32 mouse cellular contexts compared by ENCODE assay signal in the genomic region with DNA sequence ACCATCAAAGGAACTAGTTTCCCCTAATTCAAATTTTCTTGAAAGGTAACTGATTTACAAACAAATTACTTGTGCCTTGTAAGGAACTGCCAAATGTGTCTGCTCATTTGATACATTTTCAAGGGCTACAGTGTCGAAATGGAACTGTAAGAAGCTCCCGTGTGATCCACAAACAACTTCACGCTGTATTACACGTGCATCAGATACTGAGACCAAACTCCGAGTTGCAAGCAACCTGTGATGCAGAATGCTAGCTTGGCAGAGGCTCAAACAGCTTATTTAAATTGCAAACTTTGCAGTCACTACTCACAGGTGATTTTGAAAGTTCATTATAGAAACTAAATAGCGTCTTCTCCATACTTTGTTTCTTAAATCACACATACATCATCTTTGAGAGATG. TPM values are rescaled to one million over a fixed set of nuclear protein-coding genes. Genes with fewer than 3 reads are reported as not detected.
DNase-seq lines count a peak whose midpoint lies in the region; ATAC-seq and TF ChIP-seq lines count a peak whose summit lies in the region.
"Had no signal": no experiment of that assay in that cellular context is flagged by ENCODE, and none has a peak within 500 bp of the region (broad histone marks: within the 10 kb centered on the region; RNA-seq: fewer than 3 reads in every experiment).

No protein-coding gene starts in this region.

- no peak overlapping the region for H3K9ac ChIP-seq in forebrain, embryonic 13.5 days
- H3K9ac ChIP-seq in forebrain, embryonic 15.5 days (replicated peaks) = no peak overlapping the region
- H3K9ac ChIP-seq in heart, embryonic 13.5 days = peak overlapping the region; percentile 21; the same call in 1 of the 2 replicates
- no peak overlapping the region for H3K9ac ChIP-seq in heart, embryonic 11.5 days (ENCODE audit: low read depth, low read length)
- no peak overlapping the region for H3K9ac ChIP-seq in hindbrain, postnatal 0 days (replicated peaks; ENCODE audit: low read length)
- H3K9ac ChIP-seq in kidney, embryonic 15.5 days = no peak overlapping the region
- no peak overlapping the region for H3K9ac ChIP-seq in kidney, embryonic 14.5 days (ENCODE audit: low read depth, low read length)
- H3K9ac ChIP-seq: forebrain, embryonic 12.5 days; hindbrain, embryonic 14.5 days; liver, embryonic 12.5 days; liver, postnatal 0 days; midbrain, embryonic 12.5 days; neural tube, embryonic 12.5 days had no signal

- no peak for TF ChIP-seq CTCF in hindbrain, postnatal 0 days (IDR thresholded peaks at IDR 0.05; ENCODE audit: low read depth)

- WGBS in forebrain, embryonic 13.5 days = 63% methylated on average over 6 of the region's 6 CpGs
- WGBS in forebrain, embryonic 15.5 days = 42% methylated on average over 6 of the region's 6 CpGs
- 51% methylated on average over 6 of the region's 6 CpGs for WGBS in heart, embryonic 13.5 days
- 76% methylated on average over 6 of the region's 6 CpGs for WGBS in heart, embryonic 11.5 days (ENCODE audit: insufficient replicate concordance)
- 77% methylated on average over 6 of the region's 6 CpGs for WGBS in hindbrain, embryonic 10.5 days
- 42% methylated on average over 6 of the region's 6 CpGs for WGBS in hindbrain, postnatal 0 days
- 63% methylated on average over 6 of the region's 6 CpGs for WGBS in kidney, embryonic 15.5 days
- 67% methylated on average over 6 of the region's 6 CpGs for WGBS in kidney, embryonic 14.5 days

- DNase-seq in hindbrain, embryonic 10.5 days (ENCODE audit: low spot score) = no peak
- no peak for DNase-seq in hindbrain, postnatal 0 days (ENCODE audit: low spot score)
- DNase-seq: adrenal gland, adult 2 months; adrenal gland, postnatal 36 days; cerebellum, adult 18-20 months; cerebellum, postnatal 10 days; gastrocnemius, postnatal 36 days; heart, postnatal 36 days; left cerebral cortex, postnatal 4 days; liver, postnatal 0 days; lung, postnatal 4 days; right cerebral cortex, postnatal 4 days; thymus, adult 18-20 months; thymus, postnatal 25 days had no signal

- H3K27me3 ChIP-seq in forebrain, embryonic 13.5 days = no peaks in the 10 kb centered on the region
- no peaks in the 10 kb centered on the region for H3K27me3 ChIP-seq in forebrain, embryonic 15.5 days
- no peaks in the 10 kb centered on the region for H3K27me3 ChIP-seq in heart, embryonic 13.5 days (replicated peaks)
- no peaks in the 10 kb centered on the region for H3K27me3 ChIP-seq in heart, embryonic 11.5 days (ENCODE audit: control insufficient read depth, insufficient read depth, low read length)
- H3K27me3 ChIP-seq in hindbrain, embryonic 10.5 days (ENCODE audit: insufficient read depth, poor library complexity, severe bottlenecking) = no peaks in the 10 kb centered on the region
- H3K27me3 ChIP-seq in hindbrain, postnatal 0 days (ENCODE audit: insufficient read depth, low read length) = no peaks in the 10 kb centered on the region
- no peaks in the 10 kb centered on the region for H3K27me3 ChIP-seq in kidney, embryonic 15.5 days
- no peaks in the 10 kb centered on the region for H3K27me3 ChIP-seq in kidney, embryonic 14.5 days (ENCODE audit: control insufficient read depth, insufficient read depth, low read length)
- H3K27me3 ChIP-seq: CH12.LX; forebrain, embryonic 12.5 days; liver, embryonic 12.5 days; megakaryocyte, embryonic 14.5 days; midbrain, embryonic 12.5 days; neural tube, embryonic 12.5 days had no signal

- no peak overlapping the region for H3K4me2 ChIP-seq in forebrain, embryonic 13.5 days
- no peak overlapping the region for H3K4me2 ChIP-seq in forebrain, embryonic 15.5 days (replicated peaks)
- peak overlapping the region; percentile 21 for H3K4me2 ChIP-seq in heart, embryonic 13.5 days
- no peak overlapping the region for H3K4me2 ChIP-seq in heart, embryonic 11.5 days
- H3K4me2 ChIP-seq in hindbrain, postnatal 0 days (ENCODE audit: low read depth, low read length) = no peak overlapping the region
- H3K4me2 ChIP-seq in kidney, embryonic 15.5 days = no peak overlapping the region
- no peak overlapping the region for H3K4me2 ChIP-seq in kidney, embryonic 14.5 days (replicated peaks; ENCODE audit: low read depth, low read length)
- H3K4me2 ChIP-seq: forebrain, embryonic 12.5 days; hindbrain, embryonic 14.5 days; liver, embryonic 12.5 days; midbrain, embryonic 12.5 days; neural tube, embryonic 12.5 days had no signal

- H3K4me1 ChIP-seq in forebrain, embryonic 13.5 days = peaks cover 68% of the 10 kb centered on the region
- H3K4me1 ChIP-seq in forebrain, embryonic 15.5 days = peaks cover 62% of the 10 kb centered on the region
- peaks cover 71% of the 10 kb centered on the region for H3K4me1 ChIP-seq in heart, embryonic 13.5 days
- peaks cover 45% of the 10 kb centered on the region for H3K4me1 ChIP-seq in heart, embryonic 11.5 days (ENCODE audit: control insufficient read depth, insufficient read depth, low read length)
- H3K4me1 ChIP-seq in hindbrain, embryonic 10.5 days (replicated peaks) = peaks cover 74% of the 10 kb centered on the region
- peaks cover 3% of the 10 kb centered on the region; the same call in 1 of the 2 replicates for H3K4me1 ChIP-seq in hindbrain, postnatal 0 days (ENCODE audit: insufficient read depth, low read length)
- peaks cover 18% of the 10 kb centered on the region for H3K4me1 ChIP-seq in kidney, embryonic 15.5 days
- peaks cover 12% of the 10 kb centered on the region for H3K4me1 ChIP-seq in kidney, embryonic 14.5 days (ENCODE audit: control insufficient read depth, insufficient read depth, low read length)

- H3K36me3 ChIP-seq in forebrain, embryonic 13.5 days (ENCODE audit: poor library complexity, severe bottlenecking) = peaks cover 10% of the 10 kb centered on the region; the same call in 1 of the 2 replicates
- H3K36me3 ChIP-seq in forebrain, embryonic 15.5 days = no peaks in the 10 kb centered on the region
- no peaks in the 10 kb centered on the region for H3K36me3 ChIP-seq in heart, embryonic 13.5 days
- H3K36me3 ChIP-seq in heart, embryonic 11.5 days (ENCODE audit: control insufficient read depth, insufficient read depth, low read length) = no peaks in the 10 kb centered on the region
- H3K36me3 ChIP-seq in hindbrain, embryonic 10.5 days = peaks cover 29% of the 10 kb centered on the region
- H3K36me3 ChIP-seq in hindbrain, postnatal 0 days (ENCODE audit: insufficient read depth, low read length) = no peaks in the 10 kb centered on the region
- no peaks in the 10 kb centered on the region for H3K36me3 ChIP-seq in kidney, embryonic 15.5 days
- H3K36me3 ChIP-seq in kidney, embryonic 14.5 days (ENCODE audit: control insufficient read depth, insufficient read depth, low read length) = no peaks in the 10 kb centered on the region; the same call in 1 of the 2 replicates
- H3K36me3 ChIP-seq: forebrain, embryonic 12.5 days; neural tube, embryonic 12.5 days had no signal

- H3K9me3 ChIP-seq in forebrain, embryonic 13.5 days (replicated peaks) = no peaks in the 10 kb centered on the region
- H3K9me3 ChIP-seq in forebrain, embryonic 15.5 days = no peaks in the 10 kb centered on the region
- no peaks in the 10 kb centered on the region for H3K9me3 ChIP-seq in heart, embryonic 13.5 days
- no peaks in the 10 kb centered on the region for H3K9me3 ChIP-seq in heart, embryonic 11.5 days (replicated peaks; ENCODE audit: control insufficient read depth, low read length)
- H3K9me3 ChIP-seq in hindbrain, embryonic 10.5 days = no peaks in the 10 kb centered on the region
- no peaks in the 10 kb centered on the region for H3K9me3 ChIP-seq in hindbrain, postnatal 0 days (ENCODE audit: low read length)
- no peaks in the 10 kb centered on the region for H3K9me3 ChIP-seq in kidney, embryonic 15.5 days (replicated peaks)
- H3K9me3 ChIP-seq in kidney, embryonic 14.5 days (ENCODE audit: control insufficient read depth, low read length) = no peaks in the 10 kb centered on the region
- H3K9me3 ChIP-seq: forebrain, embryonic 12.5 days; liver, embryonic 12.5 days; megakaryocyte, embryonic 14.5 days; midbrain, embryonic 12.5 days; neural tube, embryonic 12.5 days had no signal

- H3K4me3 ChIP-seq in forebrain, embryonic 13.5 days = no peak overlapping the region
- no peak overlapping the region for H3K4me3 ChIP-seq in forebrain, embryonic 15.5 days
- no peak overlapping the region for H3K4me3 ChIP-seq in heart, embryonic 13.5 days
- no peak overlapping the region for H3K4me3 ChIP-seq in heart, embryonic 11.5 days (ENCODE audit: low read depth, low read length)
- no peak overlapping the region for H3K4me3 ChIP-seq in hindbrain, embryonic 10.5 days
- H3K4me3 ChIP-seq in hindbrain, postnatal 0 days (ENCODE audit: low read length) = no peak overlapping the region
- no peak overlapping the region for H3K4me3 ChIP-seq in kidney, embryonic 15.5 days (replicated peaks)
- H3K4me3 ChIP-seq in kidney, embryonic 14.5 days (ENCODE audit: low read length) = no peak overlapping the region
- H3K4me3 ChIP-seq: erythroblast, embryonic 14.5 days; forebrain, embryonic 12.5 days; liver, embryonic 12.5 days; megakaryocyte, embryonic 14.5 days; midbrain, embryonic 12.5 days; myocyte; neural tube, embryonic 12.5 days had no signal

- ATAC-seq in forebrain, embryonic 13.5 days = no peak
- ATAC-seq in forebrain, embryonic 15.5 days (replicated peaks) = no peak
- ATAC-seq in heart, embryonic 13.5 days (ENCODE audit: extremely low read depth, insufficient number of reproducible peaks, low FRiP score, low TSS enrichment) = no peak
- ATAC-seq in heart, embryonic 11.5 days (replicated peaks; ENCODE audit: insufficient number of reproducible peaks, low FRiP score, low TSS enrichment) = no peak
- no peak for ATAC-seq in hindbrain, postnatal 0 days
- no peak for ATAC-seq in kidney, embryonic 15.5 days (replicated peaks; ENCODE audit: low FRiP score)
- no peak for ATAC-seq in kidney, embryonic 14.5 days (ENCODE audit: low FRiP score, low TSS enrichment)
- ATAC-seq: activated CD4-positive, CD25-positive, alpha-beta regulatory T cell, adult 4 months; inflammation-experienced regulatory T-cells, adult 6 months; liver, embryonic 12.5 days; liver, postnatal 0 days had no signal

- peak overlapping the region; percentile 10 for H3K27ac ChIP-seq in forebrain, embryonic 13.5 days
- H3K27ac ChIP-seq in forebrain, embryonic 15.5 days (replicated peaks) = no peak overlapping the region
- H3K27ac ChIP-seq in heart, embryonic 13.5 days (replicated peaks) = peak overlapping the region; percentile 37
- H3K27ac ChIP-seq in heart, embryonic 11.5 days (ENCODE audit: low read depth, low read length) = no peak overlapping the region
- H3K27ac ChIP-seq in hindbrain, embryonic 10.5 days = 0 out of 2 replicates have a peak overlapping the region, but pooled peaks have one; percentile 79
- H3K27ac ChIP-seq in hindbrain, postnatal 0 days = no peak overlapping the region
- H3K27ac ChIP-seq in kidney, embryonic 15.5 days = 0 out of 2 replicates have a peak overlapping the region, but pooled peaks have one; percentile 2
- H3K27ac ChIP-seq in kidney, embryonic 14.5 days (ENCODE audit: low read depth, low read length) = no peak overlapping the region
- H3K27ac ChIP-seq: forebrain, embryonic 12.5 days; midbrain, embryonic 12.5 days; neural tube, embryonic 12.5 days; stomach, postnatal 0 days had no signal

RNA-seq across cellular contexts. Expression of a gene that starts 55.1 kb away (rescaled TPM):
- 74.7 and 85.4 TPM in 2 replicates for polyA plus RNA-seq in forebrain, embryonic 13.5 days (2015; fragmentation: Nextera tagmentation; extraction: Ambion mirVana)
- polyA plus RNA-seq in forebrain, embryonic 15.5 days (2015; fragmentation: Nextera tagmentation; extraction: Ambion mirVana) = 106 and 119 TPM in 2 replicates
- polyA plus RNA-seq in heart, embryonic 13.5 days (2015; fragmentation: Nextera tagmentation; extraction: Ambion mirVana) = 21.8 and 22.4 TPM in 2 replicates
- polyA plus RNA-seq in heart, embryonic 11.5 days (2014; fragmentation: Nextera tagmentation; extraction: Ambion mirVana) = 27.2 and 27.5 TPM in 2 replicates
- 49.3 and 54.1 TPM in 2 replicates for polyA plus RNA-seq in hindbrain, embryonic 10.5 days (2016; fragmentation: Nextera tagmentation; extraction: Ambion mirVana)
- 47.7 and 52.0 TPM in 2 replicates for total RNA-seq in hindbrain, postnatal 0 days (2014; rRNA removed)
- 21.4 and 21.9 TPM in 2 replicates for polyA plus RNA-seq in hindbrain, postnatal 0 days (2015; fragmentation: Nextera tagmentation; extraction: Ambion mirVana)
- polyA plus RNA-seq in kidney, embryonic 15.5 days (2015; fragmentation: Nextera tagmentation; extraction: Ambion mirVana) = 51.1 and 57.1 TPM in 2 replicates
- polyA plus RNA-seq in kidney, embryonic 14.5 days (2014; fragmentation: Nextera tagmentation; extraction: Ambion mirVana) = 41.2 and 52.2 TPM in 2 replicates

Comparison
In these comparisons a context has a peak if more than half of its experiments do, and no peak if none do; other contexts are left out.
1. H3K27ac ChIP-seq: peak in forebrain, embryonic 13.5 days (single experiment), heart, embryonic 13.5 days (single experiment), hindbrain, embryonic 10.5 days (single experiment) and kidney, embryonic 15.5 days (single experiment); none in forebrain, embryonic 15.5 days (single experiment), heart, embryonic 11.5 days (single experiment), hindbrain, postnatal 0 days (single experiment) and kidney, embryonic 14.5 days (single experiment).